Mouse (Mus musculus) stomach, embryonic 16.5 days (tissue): ENCODE results near the gene Rpl21. TPM values are rescaled to one million over a fixed set of nuclear protein-coding genes. Genes with fewer than 3 reads are reported as not detected.
A peak's percentile ranks its signal among the peaks of the same experiment; 100 is the strongest.

Experiments used
- ATAC-seq: fragments of 200-750 bp; cut with Nextera tagmentation; 2 replicates; pipeline ENCODE4 v1.8.0; 2017; ENCODE audit warnings: moderate number of reproducible peaks, moderate TSS enrichment; ENCODE audit not compliant: insufficient read depth, low FRiP score
- H3K27ac ChIP-seq: fragments of 300-500 bp; sonication (generic); 2 replicates; pipeline ENCODE4 v1.5.1; 2014; ENCODE audit warnings: low read length
- H3K27me3 ChIP-seq: fragments of 300-500 bp; sonication (generic); 2 replicates; pipeline ENCODE4 v1.6.1; 2014; ENCODE audit warnings: low read length, control low read depth, mixed read lengths; ENCODE audit not compliant: control insufficient read depth, insufficient read depth
- H3K36me3 ChIP-seq: fragments of 300-500 bp; sonication (generic); 2 replicates; pipeline ENCODE4 v1.6.1; 2014; ENCODE audit warnings: low read length; ENCODE audit not compliant: control insufficient read depth, insufficient read depth
- H3K4me1 ChIP-seq: fragments of 300-500 bp; sonication (generic); 2 replicates; pipeline ENCODE4 v1.6.1; 2014; ENCODE audit warnings: low read length, control low read depth, mixed read lengths; ENCODE audit not compliant: control insufficient read depth, insufficient read depth
- H3K4me2 ChIP-seq: fragments of 300-500 bp; sonication (generic); 2 replicates; pipeline ENCODE4 v1.6.1; 2014; ENCODE audit warnings: low read depth, low read length, mixed read lengths
- H3K4me3 ChIP-seq: fragments of 300-500 bp; sonication (generic); replicated peaks from 2 replicates; pipeline ENCODE4 v1.5.1; 2014; ENCODE audit warnings: mild to moderate bottlenecking, low read length
- H3K9ac ChIP-seq: fragments of 300-500 bp; sonication (generic); 2 replicates; pipeline ENCODE4 v1.6.1; 2014; ENCODE audit warnings: low read length
- H3K9me3 ChIP-seq: fragments of 300-500 bp; sonication (generic); replicated peaks from 2 replicates; pipeline ENCODE4 v1.6.1; 2016; ENCODE audit warnings: low read length, control low read depth; ENCODE audit not compliant: control insufficient read depth
- WGBS: fragments of 180-500 bp; shearing (Covaris S2); extraction: QIAGEN DNeasy Blood & Tissue Kit; methylation state at CpG from one replicate; pipeline ENCODE4 v1.1.7; 2014; 5-methylcytosine and 5-hydroxymethylcytosine counted together
- polyA plus RNA-seq: library from polyadenylated mRNA; unstranded; fragments of >200 nt; fragmentation: Nextera tagmentation; extraction: Ambion mirVana; gene quantifications from 2 replicates; pipeline ENCODE4 v1.2.1, GENCODE M21; 2015

Gene Rpl21
- polyA plus RNA-seq, result 401 and 513 TPM in 2 replicates

- peaks cover 21% of the 10 kb centered on the region for H3K36me3 ChIP-seq
- peak within 1 kb of the TSS; percentile 80 for H3K4me2 ChIP-seq
- no peaks in the 10 kb centered on the region for H3K9me3 ChIP-seq
- ATAC-seq, result peak; percentile 98
- peak within 1 kb of the TSS; percentile 78 for H3K27ac ChIP-seq
- peak within 1 kb of the TSS; percentile 85 for H3K4me3 ChIP-seq
- peak within 1 kb of the TSS; percentile 96 for H3K9ac ChIP-seq
- peaks cover 21% of the 10 kb centered on the region for H3K4me1 ChIP-seq
- WGBS, result under 1% methylated on average over 60 of the region's 60 CpGs
- no peaks in the 10 kb centered on the region for H3K27me3 ChIP-seq
Measured at GRCm38 (mm10) chr5:146832769-146833448, at the start of gene Rpl21. Rpl21 (plus strand) TSS chr5:146832890.

GRCm38 (mm10) chr5:146783300-146783699 lies 49.4 kb upstream of the Rpl21 start:
- Histone ChIP-seq H3K9ac (no peak overlapping the region), H3K4me1 (peaks cover 20% of the 10 kb centered on the region), H3K36me3 (no peaks in the 10 kb centered on the region), H3K4me3 (no peak overlapping the region), H3K27ac (no peak overlapping the region), H3K4me2 (no peak overlapping the region), H3K27me3 (no peaks in the 10 kb centered on the region), H3K9me3 (no peaks in the 10 kb centered on the region)
- no peak for ATAC-seq
- 89% methylated on average over 10 of the region's 10 CpGs for WGBS

GRCm38 (mm10) chr5:146783891-146784290 lies 48.8 kb upstream of the Rpl21 start:
- Histone ChIP-seq H3K27ac (no peak overlapping the region), H3K9me3 (no peaks in the 10 kb centered on the region), H3K9ac (no peak overlapping the region), H3K4me2 (no peak overlapping the region), H3K27me3 (no peaks in the 10 kb centered on the region), H3K36me3 (no peaks in the 10 kb centered on the region), H3K4me3 (no peak overlapping the region), H3K4me1 (peaks cover 20% of the 10 kb centered on the region)
- WGBS, result 88% methylated on average over 10 of the region's 10 CpGs
- ATAC-seq, result no peak

- Histone ChIP-seq H3K9ac (no peak overlapping the region), H3K27me3 (no peaks in the 10 kb centered on the region), H3K27ac (no peak overlapping the region), H3K4me1 (peaks cover 24% of the 10 kb centered on the region), H3K36me3 (no peaks in the 10 kb centered on the region), H3K4me2 (no peak overlapping the region), H3K9me3 (no peaks in the 10 kb centered on the region), H3K4me3 (no peak overlapping the region)
- 69% methylated on average over 8 of the region's 8 CpGs for WGBS
- no peak for ATAC-seq
Measured at GRCm38 (mm10) chr5:146786123-146786522, 46.6 kb upstream of the Rpl21 start.

GRCm38 (mm10) chr5:146789413-146789812 lies 43.3 kb upstream of the Rpl21 start:
- Histone ChIP-seq H3K9ac (0 out of 2 replicates have a peak overlapping the region, but pooled peaks have one; percentile 17), H3K27me3 (no peaks in the 10 kb centered on the region), H3K9me3 (no peaks in the 10 kb centered on the region), H3K4me1 (peaks cover 39% of the 10 kb centered on the region), H3K36me3 (no peaks in the 10 kb centered on the region), H3K27ac (no peak overlapping the region), H3K4me2 (no peak overlapping the region), H3K4me3 (no peak overlapping the region)
- ATAC-seq, result no peak
- 65% methylated on average over 9 of the region's 9 CpGs for WGBS

- H3K4me3 ChIP-seq, result no peak overlapping the region
- no peaks in the 10 kb centered on the region for H3K36me3 ChIP-seq
- peaks cover 39% of the 10 kb centered on the region for H3K4me1 ChIP-seq
- peak overlapping the region; percentile 6; the same call in 1 of the 2 replicates for H3K27ac ChIP-seq
- ATAC-seq, result no peak
- no peak overlapping the region for H3K4me2 ChIP-seq
- no peaks in the 10 kb centered on the region for H3K27me3 ChIP-seq
- WGBS, result 79% methylated on average over 8 of the region's 8 CpGs
- H3K9me3 ChIP-seq, result no peaks in the 10 kb centered on the region
- H3K9ac ChIP-seq, result peak overlapping the region; percentile 20; the same call in 1 of the 2 replicates
Measured at GRCm38 (mm10) chr5:146790944-146791343, 41.7 kb upstream of the Rpl21 start.

GRCm38 (mm10) chr5:146792140-146792791 lies 40.4 kb upstream of the Rpl21 start:
- Histone ChIP-seq H3K4me2 (peak overlapping the region; percentile 79; the same call in 1 of the 2 replicates), H3K36me3 (no peaks in the 10 kb centered on the region), H3K9me3 (no peaks in the 10 kb centered on the region), H3K27me3 (no peaks in the 10 kb centered on the region), H3K9ac (no peak overlapping the region), H3K4me3 (no peak overlapping the region), H3K27ac (no peak overlapping the region), H3K4me1 (peaks cover 39% of the 10 kb centered on the region)
- no peak for ATAC-seq
- 63% methylated on average over 7 of the region's 7 CpGs for WGBS

GRCm38 (mm10) chr5:146793630-146794083 lies 39.0 kb upstream of the Rpl21 start:
- Histone ChIP-seq H3K4me2 (peak overlapping the region; percentile 79), H3K9me3 (no peaks in the 10 kb centered on the region), H3K4me1 (peaks cover 39% of the 10 kb centered on the region), H3K27me3 (no peaks in the 10 kb centered on the region), H3K4me3 (peak overlapping the region; percentile 97), H3K27ac (peak overlapping the region; percentile 93), H3K9ac (peak overlapping the region; percentile 97), H3K36me3 (no peaks in the 10 kb centered on the region)
- ATAC-seq, result no peak
- 2% methylated on average over 18 of the region's 18 CpGs for WGBS
